Mouse (Mus musculus) kidney, postnatal 36 days (tissue): ENCODE results near the gene Paqr7.

Experiments
- DNase-seq, 2 experiments: peaks; one replicate each; pipeline ENCODE4 v3.0.0; 2021 to 2022; ENCODE audit warnings: mixed read lengths in 2 of 2

Paqr7 gene

DNA sequence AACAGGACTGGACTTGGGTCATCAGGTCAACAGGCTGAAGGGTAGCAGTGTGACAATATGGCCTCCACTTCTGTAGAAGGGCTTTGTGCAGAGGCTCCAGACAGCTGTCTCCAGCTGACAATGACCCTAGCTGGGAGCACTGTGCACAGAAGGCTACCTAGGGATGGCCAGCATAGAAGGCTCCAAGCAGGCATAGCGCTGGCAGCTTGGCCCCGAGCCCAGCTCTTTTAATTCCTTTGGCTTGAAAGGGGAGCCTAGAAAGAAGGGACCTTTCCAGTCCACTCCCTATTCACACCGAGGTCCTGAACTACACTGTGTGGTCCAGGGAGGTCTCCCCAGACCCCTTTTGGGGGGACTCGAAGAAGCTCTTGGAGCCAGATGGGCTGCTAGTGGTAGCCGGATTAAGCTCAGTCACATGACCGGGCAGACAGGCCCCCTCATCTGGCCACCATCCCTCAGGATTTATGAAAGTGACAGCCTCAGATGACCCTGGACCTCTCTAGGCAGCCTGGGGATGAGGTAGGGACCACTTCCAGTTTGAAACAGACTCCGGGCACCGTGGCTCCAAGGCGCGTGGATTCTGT, 42.6 kb downstream of the Paqr7 start:
- DNase-seq, result no peak

- no peak for DNase-seq
Measured at GRCm38 (mm10) chr4:134542726-134543125, 46.2 kb downstream of the Paqr7 start.

DNA sequence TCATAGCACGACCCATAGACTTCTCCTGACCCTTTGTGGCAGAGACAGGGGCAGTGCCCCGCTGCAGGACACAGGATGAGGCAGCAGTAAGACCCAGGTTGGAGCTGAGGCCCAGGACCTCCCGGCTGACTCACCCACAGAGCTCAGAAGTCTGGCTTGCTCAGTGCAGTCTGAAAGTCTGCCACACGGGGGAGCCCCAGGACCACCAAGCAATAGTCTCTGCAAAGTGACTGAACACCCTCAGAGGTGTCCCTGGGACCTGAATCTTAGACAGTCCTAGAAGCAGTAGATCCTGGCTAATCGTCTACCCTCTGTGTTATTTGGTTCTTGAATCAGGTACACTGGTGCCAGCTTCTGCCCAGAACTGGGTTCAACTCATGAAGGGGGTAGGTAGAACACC, 46.8 kb downstream of the Paqr7 start:
- peak; percentile 89 to 97 for DNase-seq

DNA sequence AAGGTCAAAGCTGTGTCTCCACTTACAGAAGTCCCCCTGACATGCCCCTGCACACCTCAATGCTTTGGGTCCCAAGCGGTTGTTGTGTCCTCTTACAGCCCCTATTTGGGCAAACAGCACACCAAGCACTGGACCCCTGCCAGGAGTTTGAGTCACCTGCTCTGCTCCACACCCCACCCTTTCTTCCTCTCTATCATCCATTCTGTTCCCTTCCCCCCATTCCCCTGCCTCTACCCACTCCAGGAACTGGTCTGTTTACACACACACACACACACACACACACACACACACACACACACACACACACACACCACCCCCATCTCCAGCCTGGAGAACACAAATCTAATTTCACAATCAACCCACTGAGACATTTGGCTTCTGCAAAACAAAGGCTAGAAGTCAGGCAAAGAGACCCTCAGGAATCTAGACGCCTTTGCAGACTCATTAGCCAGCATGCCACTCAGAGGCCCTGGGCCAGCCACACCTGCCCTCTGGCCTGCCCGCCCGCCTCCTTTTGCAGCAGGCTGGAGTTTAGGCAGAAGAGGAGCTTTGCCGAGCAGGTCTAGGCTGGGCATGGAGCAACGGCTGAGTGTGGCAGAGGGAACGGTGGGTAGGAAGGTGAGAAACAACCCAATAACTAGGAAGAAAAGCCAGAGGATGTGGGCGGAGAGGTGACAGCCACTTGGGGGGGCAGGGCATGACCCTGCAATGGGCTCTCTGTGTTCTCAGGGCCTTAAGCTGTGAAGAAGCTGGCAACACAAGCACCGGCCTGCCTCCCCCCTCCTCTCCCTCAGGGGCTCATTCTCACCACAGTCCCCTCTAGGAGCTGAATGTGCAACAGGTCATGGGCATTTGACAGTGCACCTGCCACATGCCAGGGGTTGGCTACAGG, 50.6 kb downstream of the Paqr7 start:
- DNase-seq, result no peak

- DNase-seq, result no peak
Measured at GRCm38 (mm10) chr4:134548169-134548938, 51.9 kb downstream of the Paqr7 start.

DNA sequence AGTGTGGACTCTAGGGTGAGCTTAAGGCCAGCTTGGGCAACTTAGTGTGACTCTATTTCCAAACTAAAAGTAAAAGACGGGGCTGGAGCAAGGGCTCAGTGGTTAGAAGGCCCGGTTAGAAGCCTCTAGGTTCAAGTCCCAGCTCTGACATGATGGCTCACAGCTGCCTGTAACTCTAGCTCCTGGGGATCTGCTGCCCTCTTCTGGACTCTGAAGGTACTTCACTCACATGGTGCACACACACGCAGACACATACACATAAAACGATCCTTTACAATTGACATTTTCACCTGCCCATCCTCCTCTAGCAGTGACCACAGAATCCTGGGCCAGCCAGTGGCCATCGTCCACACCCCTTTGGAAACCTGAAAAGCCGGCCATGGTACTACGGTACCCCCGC, 53.4 kb downstream of the Paqr7 start:
- no peak for DNase-seq

DNA sequence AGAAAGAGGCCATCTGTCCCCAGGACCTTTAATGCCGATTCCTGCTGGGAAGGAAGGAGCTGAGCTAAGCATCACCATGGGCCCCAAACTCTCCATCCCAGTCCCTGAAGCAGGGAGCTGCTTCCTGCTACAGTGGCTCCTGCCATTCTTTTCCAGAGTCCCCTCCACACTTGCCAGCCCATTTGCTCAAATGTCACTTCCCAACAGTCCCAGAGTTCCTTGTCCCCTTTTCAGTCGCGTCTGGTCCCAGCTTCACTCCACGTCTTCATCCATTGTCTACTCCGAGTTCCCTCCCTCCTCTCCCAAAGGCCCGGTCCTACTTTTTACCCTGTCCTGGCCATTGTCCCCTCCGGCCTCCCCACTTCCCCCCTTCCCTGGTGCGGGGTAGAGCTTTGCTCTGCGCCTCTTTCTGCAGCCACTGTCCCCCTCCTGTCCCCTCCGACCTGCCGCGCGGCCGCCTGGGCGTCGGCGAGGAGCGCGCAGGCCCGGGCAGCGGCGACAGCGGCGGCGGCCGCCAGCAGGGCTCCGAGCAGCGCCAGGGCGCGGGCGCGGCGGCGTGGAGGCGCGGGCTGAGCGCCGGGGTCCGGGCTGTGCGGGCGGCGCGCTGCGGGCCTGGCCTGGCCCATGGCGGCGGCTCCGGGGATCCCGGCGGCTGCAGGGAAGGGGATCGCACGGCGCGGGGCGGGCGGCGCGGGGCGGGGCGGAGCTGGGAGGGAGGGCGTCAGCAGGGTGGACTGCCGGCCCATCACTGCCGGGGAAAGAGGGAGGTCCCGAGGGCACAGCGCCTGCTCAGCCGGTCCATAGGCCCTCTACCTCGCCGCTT, 55.2 kb downstream of the Paqr7 start, which contains the start of gene Selenon:
Gene Selenon (minus strand): TSS at position 673 of the 823 bp plus-strand sequence.
- peak; percentile 65 to 81 for DNase-seq

DNA sequence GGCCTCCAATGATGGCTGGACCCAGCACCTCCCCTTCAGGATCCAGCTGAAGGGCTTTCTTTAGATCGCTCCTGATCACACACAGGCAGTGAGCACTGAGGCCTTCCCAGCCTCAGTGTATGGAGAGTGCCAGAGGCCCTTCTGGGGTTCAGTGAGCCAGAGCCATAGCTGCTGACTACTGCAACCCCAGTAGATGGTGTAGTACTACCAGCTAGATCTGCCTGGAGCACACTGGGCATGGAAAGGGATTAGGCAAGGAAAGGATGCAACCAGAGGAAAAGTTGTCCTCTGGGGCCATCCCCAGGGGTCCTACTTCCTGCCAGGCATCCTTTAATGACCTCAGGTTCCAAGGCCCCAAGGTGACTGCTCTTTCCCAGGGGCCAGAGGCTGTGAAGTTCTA, 57.1 kb downstream of the Paqr7 start:
- DNase-seq, result no peak

DNA sequence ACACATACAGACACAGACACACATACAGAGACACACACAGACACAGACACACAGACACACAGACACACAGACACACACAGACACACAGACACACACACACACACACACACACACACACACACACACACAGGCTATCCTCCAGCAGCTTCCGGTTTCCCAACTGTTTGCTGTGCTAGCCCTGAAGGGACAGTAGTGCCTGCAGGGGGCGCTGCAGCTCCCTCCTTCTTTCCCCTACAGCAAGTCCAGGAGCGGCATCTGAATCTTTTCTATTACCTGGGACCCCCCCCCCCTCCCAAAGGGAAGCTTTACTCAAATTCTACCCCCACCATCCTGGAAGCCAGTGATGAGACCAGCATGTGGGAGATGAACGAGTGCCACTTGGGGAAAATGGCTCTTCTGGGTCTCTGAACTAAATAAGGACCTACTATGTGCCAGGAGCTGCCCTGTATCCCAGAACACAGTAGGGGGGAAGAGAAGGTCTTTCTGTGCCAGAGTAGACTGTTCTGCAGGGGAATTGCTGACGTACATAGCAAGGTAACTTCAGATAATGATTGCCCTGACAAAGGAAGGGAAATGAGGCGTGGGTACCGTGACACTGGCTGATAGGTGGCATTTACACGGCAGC, 59.6 kb downstream of the Paqr7 start:
- peak in 1 of 2 experiments; percentile 63 for DNase-seq

DNA sequence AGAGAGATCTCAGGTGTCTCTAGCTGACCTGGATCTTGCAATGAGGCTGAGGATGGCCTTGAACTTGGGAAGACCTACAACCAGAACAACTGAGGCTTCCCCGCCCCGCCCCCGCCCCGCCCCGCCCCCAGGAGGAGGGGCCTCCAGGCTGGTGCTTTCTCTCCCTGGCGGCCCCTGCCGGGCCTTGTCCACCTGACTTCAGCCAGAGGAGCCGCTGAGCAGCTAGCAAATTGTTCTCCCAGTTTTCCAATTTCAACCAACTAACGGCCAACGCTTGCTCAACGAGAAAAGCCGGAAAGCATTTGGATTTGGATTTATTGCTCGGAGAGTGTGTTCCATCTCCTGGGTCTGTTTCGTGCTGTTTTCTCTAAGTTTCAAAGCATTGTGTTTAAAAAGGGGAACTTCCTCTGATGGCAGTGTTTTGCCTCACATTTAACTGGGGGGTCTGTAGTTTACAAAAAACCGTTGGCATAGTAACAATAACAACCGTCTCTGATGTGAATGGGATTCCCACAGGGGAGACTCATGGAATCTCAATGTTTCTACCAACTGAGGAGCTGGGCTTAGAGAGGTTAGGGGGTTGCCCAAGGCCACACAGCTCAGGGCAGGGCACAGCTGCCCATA, 61.2 kb downstream of the Paqr7 start:
- DNase-seq, result no peak

DNA sequence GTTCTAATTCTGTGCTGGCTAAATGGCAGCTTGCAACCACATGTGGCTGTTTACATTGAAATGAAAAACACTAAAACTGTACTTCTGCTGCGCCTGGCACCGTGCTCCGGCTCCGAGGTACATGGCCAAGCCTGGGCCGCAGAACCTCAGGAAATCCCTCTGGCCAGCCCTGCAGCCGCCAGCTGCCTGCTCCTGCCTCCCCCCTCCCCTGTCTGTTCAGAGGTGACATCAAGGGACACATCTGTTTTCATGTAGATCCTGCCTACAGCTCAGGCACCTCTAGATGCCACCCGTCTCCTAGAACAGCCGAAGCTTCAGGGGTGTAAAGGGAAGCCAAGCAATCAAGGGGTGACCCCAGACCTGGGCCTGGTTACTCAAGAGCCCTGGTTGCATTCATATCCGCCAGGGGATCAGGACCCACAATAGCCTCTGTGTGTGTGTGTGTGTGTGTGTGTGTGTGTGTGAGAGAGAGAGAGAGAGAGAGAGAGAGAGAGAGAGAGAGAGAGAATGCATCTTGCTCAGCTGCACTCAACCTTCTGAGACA, 62.1 kb downstream of the Paqr7 start:
- DNase-seq, result no peak

- no peak for DNase-seq
Measured at GRCm38 (mm10) chr4:134559154-134559553, 62.7 kb downstream of the Paqr7 start.
